Mouse (Mus musculus): ENCODE data around the gene Rhobtb3. TPM values are rescaled to one million over a fixed set of nuclear protein-coding genes. Genes with fewer than 3 reads are reported as not detected.
A peak's percentile ranks its signal among the peaks of the same experiment; 100 is the strongest.
"Not testable (repeated sequence)": the region's sequence is repeated elsewhere in the genome, so short reads cannot be mapped to it uniquely, and the experiment has no call there.

Gene Rhobtb3
- total RNA-seq, 2 experiments from 2014 or later, result 8.2 to 8.8 TPM

GRCm38 (mm10) chr13:75929071-75929470 is 14.7 kb downstream of the Rhobtb3 start:
- not testable (repeated sequence) for DNase-seq

GRCm38 (mm10) chr13:75927951-75928350 is 15.8 kb downstream of the Rhobtb3 start:
- DNase-seq, result no peak

GRCm38 (mm10) chr13:75914151-75914550 is 29.6 kb downstream of the Rhobtb3 start:
- DNase-seq, result no peak

GRCm38 (mm10) chr13:75908187-75908586 is 35.5 kb downstream of the Rhobtb3 start:
- no peak for DNase-seq

GRCm38 (mm10) chr13:75907133-75907532 is 36.6 kb downstream of the Rhobtb3 start:
- no peak for DNase-seq

- no peak for DNase-seq
Observed at GRCm38 (mm10) chr13:75904660-75905059, 39.1 kb downstream of the Rhobtb3 start.

GRCm38 (mm10) chr13:75900928-75901327 is 42.8 kb downstream of the Rhobtb3 start:
- DNase-seq, result not testable (repeated sequence)

- no peak for DNase-seq
Observed at GRCm38 (mm10) chr13:75892876-75893275, 50.8 kb downstream of the Rhobtb3 start.

GRCm38 (mm10) chr13:75892291-75892690 is 51.4 kb downstream of the Rhobtb3 start:
- DNase-seq, result no peak

GRCm38 (mm10) chr13:75891868-75892267 is 51.9 kb downstream of the Rhobtb3 start:
- no peak for DNase-seq

- DNase-seq, result no peak
Observed at GRCm38 (mm10) chr13:75883792-75884191, 59.9 kb downstream of the Rhobtb3 start.

GRCm38 (mm10) chr13:75880501-75880900 is 63.2 kb downstream of the Rhobtb3 start:
- no peak for DNase-seq

- no peak for DNase-seq
Observed at GRCm38 (mm10) chr13:75879756-75880155, 64.0 kb downstream of the Rhobtb3 start.

- DNase-seq, result peak in 1 of 2 experiments; percentile 44
Observed at GRCm38 (mm10) chr13:75877907-75878306, 65.8 kb downstream of the Rhobtb3 start.

- no peak for DNase-seq
Observed at GRCm38 (mm10) chr13:75876592-75876991, 67.1 kb downstream of the Rhobtb3 start.

GRCm38 (mm10) chr13:75876188-75876587 is 67.5 kb downstream of the Rhobtb3 start:
- DNase-seq, result not testable (repeated sequence)

GRCm38 (mm10) chr13:75874608-75875376 is 68.9 kb downstream of the Rhobtb3 start:
- no peak for DNase-seq

GRCm38 (mm10) chr13:75867876-75868275 is 75.8 kb downstream of the Rhobtb3 start:
- no peak for DNase-seq

- no peak for DNase-seq
Observed at GRCm38 (mm10) chr13:75865486-75866184, 78.1 kb downstream of the Rhobtb3 start.

GRCm38 (mm10) chr13:75859264-75859844 is 84.4 kb downstream of the Rhobtb3 start:
- no peak for DNase-seq

GRCm38 (mm10) chr13:75853118-75853517 is 90.6 kb downstream of the Rhobtb3 start:
- no peak for DNase-seq

GRCm38 (mm10) chr13:75852027-75852426 is 91.7 kb downstream of the Rhobtb3 start:
- DNase-seq, result no peak

GRCm38 (mm10) chr13:75847027-75847426 is 96.7 kb downstream of the Rhobtb3 start:
- no peak for DNase-seq
